Mouse (Mus musculus): ENCODE measurements at regions not wholly inside any gene's neighbourhood (a gene's known extent, or its start where the extent isn't known, plus 50 kb on each side); places are given as distances from the start of the nearest gene placed in this dataset.

- no peak for TF ChIP-seq ZKSCAN1 (IDR thresholded peaks at IDR 0.05; ENCODE audit: borderline replicate concordance, low read depth, low read length)
- no peak for TF ChIP-seq CTCF (conservative IDR thresholded peaks at IDR 0.05 in 1 of 2, IDR thresholded peaks at IDR 0.05 in 1 of 2; ENCODE audit: low read depth in 2 of 2, low read length in 2 of 2)
- TF ChIP-seq NELFE (IDR thresholded peaks at IDR 0.05; ENCODE audit: low read depth, low read length) = no peak
- no peak for TF ChIP-seq POLR2A (IDR thresholded peaks at IDR 0.05; ENCODE audit: low read depth, low read length)
- no peak for TF ChIP-seq MAX (IDR thresholded peaks at IDR 0.05; ENCODE audit: low read length)
- TF ChIP-seq TCF12 (IDR thresholded peaks at IDR 0.05; ENCODE audit: low read depth, low read length) = no peak
- TF ChIP-seq POLR2AphosphoS2 (IDR thresholded peaks at IDR 0.05; ENCODE audit: low read depth, low read length) = no peak
- no peak for TF ChIP-seq USF2 (conservative IDR thresholded peaks at IDR 0.05; ENCODE audit: low read depth, low read length)
- no peak for TF ChIP-seq IRF4 (IDR thresholded peaks at IDR 0.05; ENCODE audit: low read depth, low read length)
- no peak for TF ChIP-seq EP300 (IDR thresholded peaks at IDR 0.05; ENCODE audit: low read length)
- no peak for TF ChIP-seq MAFK (IDR thresholded peaks at IDR 0.05; ENCODE audit: insufficient replicate concordance, low read length)
- TF ChIP-seq CHD2 (IDR thresholded peaks at IDR 0.05; ENCODE audit: low read length) = no peak
These were observed 253.9 kb downstream of the Qdpr start for GRCm38 (mm10) chr5:45196159-45196558.
